Mouse (Mus musculus): ENCODE measurements around the gene Lctl. TPM values are rescaled to one million over a fixed set of nuclear protein-coding genes. Genes with fewer than 3 reads are reported as not detected.

The Lctl gene
- polyA plus RNA-seq, 1 experiment from 2014 or later, result not detected

DNA sequence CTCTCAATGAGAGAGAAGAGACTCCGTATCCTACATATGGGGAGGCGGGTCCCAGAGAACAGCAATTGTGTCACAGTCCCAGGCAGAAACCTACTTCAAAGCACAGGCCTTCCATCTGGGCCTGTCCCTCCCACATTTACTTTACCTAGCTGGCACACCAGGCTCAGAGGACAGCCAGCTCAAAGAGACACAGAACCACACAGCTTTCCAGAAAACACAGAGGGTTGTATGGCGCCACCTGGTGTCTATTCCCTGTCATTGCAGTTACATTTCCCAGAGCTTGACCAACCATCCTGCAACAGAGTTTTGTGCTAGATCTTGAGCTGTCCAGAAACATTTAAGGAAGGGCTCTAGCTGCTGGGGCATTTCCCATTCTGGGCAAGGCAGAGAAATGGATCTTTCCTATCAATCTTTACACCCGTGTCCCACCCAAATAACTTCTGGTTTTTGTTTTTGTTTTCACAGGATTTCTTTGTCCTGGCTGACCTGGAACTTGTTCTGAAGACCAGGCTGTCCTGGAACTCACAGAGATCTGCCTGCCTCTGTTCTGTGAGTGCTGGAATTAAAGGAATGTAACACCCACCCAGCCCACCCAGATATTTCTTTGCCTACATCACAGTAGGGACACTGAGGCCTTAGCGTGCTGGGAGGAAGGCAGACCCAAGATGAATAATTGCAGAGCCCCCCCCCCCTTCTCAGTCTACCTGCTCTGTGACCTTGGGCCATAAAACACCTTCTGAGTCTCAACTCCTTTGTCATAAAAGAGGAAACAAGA, 29.3 kb upstream of the Lctl start:
- Histone ChIP-seq H3K4me3 (ENCODE audit: low read depth, low read length) (no peak overlapping the region), H3K4me1 (ENCODE audit: insufficient read depth, low read depth, low read length) (peaks cover 19% of the 10 kb centered on the region; the same call in 1 of the 2 replicates), H3K27ac (ENCODE audit: low read length) (peak overlapping the region; percentile 9; the same call in 1 of the 2 replicates), H3K36me3 (ENCODE audit: insufficient read depth, low read length) (no peaks in the 10 kb centered on the region; the same call in 1 of the 2 replicates), H3K9me3 (ENCODE audit: low read length) (no peaks in the 10 kb centered on the region), H3K27me3 (replicated peaks; ENCODE audit: insufficient read depth, low read length) (no peaks in the 10 kb centered on the region), H3K9ac (replicated peaks; ENCODE audit: low read depth) (no peak overlapping the region), H3K4me2 (replicated peaks; ENCODE audit: low read depth, low read length) (no peak overlapping the region)
- 38% methylated on average over 5 of the region's 5 CpGs for WGBS
- DNase-seq (ENCODE audit: low spot score) (peak; percentile 88), ATAC-seq (peak; percentile 15; the same call in 1 of the 2 replicates)
- TF ChIP-seq CTCF (IDR thresholded peaks at IDR 0.05), result peak; percentile 98
- peak; percentile 45 for TF ChIP-seq EP300 (IDR thresholded peaks at IDR 0.05)

DNA sequence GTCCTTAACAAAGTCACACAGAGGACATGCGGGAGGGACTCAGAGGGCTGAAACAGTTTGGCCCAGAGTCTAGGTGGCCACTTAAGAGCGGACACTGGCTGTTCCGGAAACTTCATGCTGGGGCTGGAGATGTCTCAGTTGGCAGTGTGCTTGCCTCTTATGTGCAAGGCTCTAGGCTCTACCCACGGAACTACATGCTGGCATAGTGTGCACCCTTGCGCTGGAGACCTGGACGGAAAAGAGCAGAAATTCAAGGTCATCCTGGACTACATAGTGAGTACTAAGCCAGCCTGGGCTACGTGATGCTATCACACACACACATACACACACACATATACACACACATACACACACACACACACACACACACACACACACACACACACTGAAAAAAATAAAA, 28.6 kb upstream of the Lctl start:
- Histone ChIP-seq H3K9me3 (ENCODE audit: low read length) (no peaks in the 10 kb centered on the region), H3K4me2 (replicated peaks; ENCODE audit: low read depth, low read length) (no peak overlapping the region), H3K4me3 (ENCODE audit: low read depth, low read length) (no peak overlapping the region), H3K27ac (ENCODE audit: low read length) (peak overlapping the region; percentile 51), H3K4me1 (ENCODE audit: insufficient read depth, low read depth, low read length) (peaks cover 19% of the 10 kb centered on the region; the same call in 1 of the 2 replicates), H3K36me3 (ENCODE audit: insufficient read depth, low read length) (no peaks in the 10 kb centered on the region; the same call in 1 of the 2 replicates), H3K27me3 (replicated peaks; ENCODE audit: insufficient read depth, low read length) (no peaks in the 10 kb centered on the region), H3K9ac (replicated peaks; ENCODE audit: low read depth) (no peak overlapping the region)
- no peak for ATAC-seq
- 76% methylated on average over 7 of the region's 7 CpGs for WGBS
- TF ChIP-seq EP300 (IDR thresholded peaks at IDR 0.05) (no peak), CTCF (IDR thresholded peaks at IDR 0.05) (no peak)
- no peak for DNase-seq (ENCODE audit: low spot score)

DNA sequence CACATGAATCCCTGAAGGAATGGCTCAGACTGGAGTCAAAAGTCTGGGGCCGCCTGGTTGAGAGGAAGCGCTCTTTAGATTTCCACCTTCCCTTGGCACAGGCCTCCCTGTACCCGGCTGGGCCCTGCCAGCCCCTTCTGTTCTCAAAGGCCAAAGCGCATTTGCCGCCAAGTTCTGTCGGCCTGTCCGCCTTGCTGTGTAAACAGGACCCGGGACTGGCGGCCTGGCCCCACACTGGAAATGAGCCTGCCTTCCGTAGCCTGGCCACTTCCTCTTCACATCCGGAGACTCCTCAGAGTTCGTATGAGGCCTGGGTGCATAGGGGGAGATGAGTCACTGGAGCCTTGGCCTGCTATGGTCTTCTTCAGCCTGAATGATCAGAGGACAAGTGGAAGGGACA, 27.9 kb upstream of the Lctl start:
- TF ChIP-seq CTCF (IDR thresholded peaks at IDR 0.05) (no peak), EP300 (IDR thresholded peaks at IDR 0.05) (peak; percentile 98)
- Histone ChIP-seq H3K9ac (replicated peaks; ENCODE audit: low read depth) (no peak overlapping the region), H3K27ac (ENCODE audit: low read length) (peak overlapping the region; percentile 51), H3K4me2 (replicated peaks; ENCODE audit: low read depth, low read length) (no peak overlapping the region), H3K27me3 (replicated peaks; ENCODE audit: insufficient read depth, low read length) (no peaks in the 10 kb centered on the region), H3K36me3 (ENCODE audit: insufficient read depth, low read length) (no peaks in the 10 kb centered on the region; the same call in 1 of the 2 replicates), H3K4me3 (ENCODE audit: low read depth, low read length) (no peak overlapping the region), H3K9me3 (ENCODE audit: low read length) (no peaks in the 10 kb centered on the region), H3K4me1 (ENCODE audit: insufficient read depth, low read depth, low read length) (peaks cover 17% of the 10 kb centered on the region; the same call in 1 of the 2 replicates)
- ATAC-seq (peak; percentile 85), DNase-seq (ENCODE audit: low spot score) (peak; percentile 85)
- 13% methylated on average over 12 of the region's 12 CpGs for WGBS

DNA sequence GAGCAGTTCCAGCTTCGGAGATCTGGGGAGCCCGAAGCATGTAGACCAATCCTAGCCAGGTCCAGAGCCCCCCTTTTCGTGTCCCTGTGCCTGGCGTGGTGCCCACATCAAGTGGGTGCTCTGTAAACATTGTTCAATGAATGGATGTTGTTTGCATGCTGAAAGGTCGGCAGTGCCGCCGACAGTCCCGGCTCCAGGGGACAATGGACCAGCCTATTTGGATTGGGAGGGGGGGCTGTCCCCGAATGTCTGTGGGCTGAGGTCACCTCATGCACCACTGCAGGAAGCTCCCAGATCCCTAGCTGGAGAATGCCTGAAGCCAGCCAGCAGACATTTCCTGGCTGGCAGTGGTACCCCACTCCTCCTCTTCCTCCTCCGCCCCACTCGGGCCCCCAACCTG, 22.9 kb upstream of the Lctl start:
- H3K4me2 ChIP-seq (replicated peaks; ENCODE audit: low read depth, low read length), result no peak overlapping the region
- H3K4me1 ChIP-seq (ENCODE audit: insufficient read depth, low read depth, low read length), result peaks cover 9% of the 10 kb centered on the region; the same call in 1 of the 2 replicates
- H3K36me3 ChIP-seq (ENCODE audit: insufficient read depth, low read length), result no peaks in the 10 kb centered on the region
- H3K27me3 ChIP-seq (replicated peaks; ENCODE audit: insufficient read depth, low read length), result no peaks in the 10 kb centered on the region
- DNase-seq (ENCODE audit: low spot score) (peak; percentile 80), ATAC-seq (peak; percentile 93)
- H3K9me3 ChIP-seq (ENCODE audit: low read length), result no peaks in the 10 kb centered on the region
- peak overlapping the region; percentile 64 for H3K27ac ChIP-seq (ENCODE audit: low read length)
- no peak for TF ChIP-seq CTCF (IDR thresholded peaks at IDR 0.05)
- TF ChIP-seq EP300 (IDR thresholded peaks at IDR 0.05), result peak; percentile 94
- H3K4me3 ChIP-seq (ENCODE audit: low read depth, low read length), result no peak overlapping the region
- no peak overlapping the region for H3K9ac ChIP-seq (replicated peaks; ENCODE audit: low read depth)
- WGBS, result 26% methylated on average over 11 of the region's 11 CpGs

DNA sequence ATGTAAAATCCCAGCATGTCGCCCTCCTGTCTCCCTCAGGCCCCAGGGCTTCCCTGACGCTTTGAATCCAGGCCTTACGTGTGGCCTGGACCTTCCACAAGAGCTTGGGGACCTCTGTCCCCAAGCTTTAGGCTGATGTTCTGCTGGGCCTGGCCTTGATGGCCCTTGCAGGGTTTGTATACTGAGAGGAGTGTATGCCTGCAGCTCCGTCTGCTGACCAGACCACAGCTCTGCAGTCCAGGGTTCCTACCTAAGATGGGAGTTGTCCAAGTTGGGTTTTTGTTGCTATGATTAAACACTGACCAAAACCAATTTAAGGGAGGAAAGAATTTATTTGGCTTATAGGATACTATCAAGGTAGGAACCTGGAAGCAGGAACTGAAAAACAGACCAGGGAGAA, 18.7 kb upstream of the Lctl start:
- no peaks in the 10 kb centered on the region for H3K36me3 ChIP-seq (ENCODE audit: insufficient read depth, low read length)
- WGBS, result 66% methylated on average over 4 of the region's 4 CpGs
- H3K27ac ChIP-seq (ENCODE audit: low read length), result no peak overlapping the region
- no peaks in the 10 kb centered on the region for H3K27me3 ChIP-seq (replicated peaks; ENCODE audit: insufficient read depth, low read length)
- H3K4me2 ChIP-seq (replicated peaks; ENCODE audit: low read depth, low read length), result no peak overlapping the region
- no peaks in the 10 kb centered on the region for H3K9me3 ChIP-seq (ENCODE audit: low read length)
- peaks cover 9% of the 10 kb centered on the region; the same call in 1 of the 2 replicates for H3K4me1 ChIP-seq (ENCODE audit: insufficient read depth, low read depth, low read length)
- DNase-seq (ENCODE audit: low spot score) (peak; percentile 42), ATAC-seq (no peak)
- TF ChIP-seq EP300 (IDR thresholded peaks at IDR 0.05), result no peak
- TF ChIP-seq CTCF (IDR thresholded peaks at IDR 0.05), result peak; percentile 80
- no peak overlapping the region for H3K9ac ChIP-seq (replicated peaks; ENCODE audit: low read depth)
- H3K4me3 ChIP-seq (ENCODE audit: low read depth, low read length), result no peak overlapping the region

DNA sequence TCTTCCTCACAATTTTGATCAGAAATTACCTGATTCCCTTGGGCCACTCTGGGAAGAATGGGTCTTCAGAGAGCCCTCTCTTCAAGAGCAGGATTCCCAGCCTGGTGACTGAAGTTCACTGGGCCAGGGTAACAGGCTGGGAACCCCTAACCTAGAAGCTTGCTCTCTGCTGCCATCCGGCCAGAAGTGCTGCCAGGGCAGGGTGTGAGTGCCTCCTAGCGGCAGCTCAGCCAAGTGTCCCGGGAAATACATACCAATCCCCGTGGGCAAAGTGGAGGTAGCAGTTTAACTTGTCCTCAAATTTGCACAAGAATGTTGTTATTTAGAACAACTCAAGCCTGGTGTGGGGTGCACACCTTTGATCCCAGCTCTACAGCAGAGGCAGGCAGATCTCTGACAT, 16.5 kb upstream of the Lctl start:
- H3K27me3 ChIP-seq (replicated peaks; ENCODE audit: insufficient read depth, low read length), result no peaks in the 10 kb centered on the region
- no peak overlapping the region for H3K27ac ChIP-seq (ENCODE audit: low read length)
- H3K4me2 ChIP-seq (replicated peaks; ENCODE audit: low read depth, low read length), result no peak overlapping the region
- no peaks in the 10 kb centered on the region for H3K4me1 ChIP-seq (ENCODE audit: insufficient read depth, low read depth, low read length)
- TF ChIP-seq EP300 (IDR thresholded peaks at IDR 0.05) (no peak), CTCF (IDR thresholded peaks at IDR 0.05) (peak; percentile 97)
- H3K9me3 ChIP-seq (ENCODE audit: low read length), result no peaks in the 10 kb centered on the region
- H3K36me3 ChIP-seq (ENCODE audit: insufficient read depth, low read length), result no peaks in the 10 kb centered on the region
- ATAC-seq, result peak; percentile 66
- no peak overlapping the region for H3K9ac ChIP-seq (replicated peaks; ENCODE audit: low read depth)
- peak; percentile 81 for DNase-seq (ENCODE audit: low spot score)
- 2% methylated on average over 4 of the region's 4 CpGs for WGBS
- H3K4me3 ChIP-seq (ENCODE audit: low read depth, low read length), result no peak overlapping the region
